Mouse (Mus musculus): ENCODE results near the gene Leng9.

DNA sequence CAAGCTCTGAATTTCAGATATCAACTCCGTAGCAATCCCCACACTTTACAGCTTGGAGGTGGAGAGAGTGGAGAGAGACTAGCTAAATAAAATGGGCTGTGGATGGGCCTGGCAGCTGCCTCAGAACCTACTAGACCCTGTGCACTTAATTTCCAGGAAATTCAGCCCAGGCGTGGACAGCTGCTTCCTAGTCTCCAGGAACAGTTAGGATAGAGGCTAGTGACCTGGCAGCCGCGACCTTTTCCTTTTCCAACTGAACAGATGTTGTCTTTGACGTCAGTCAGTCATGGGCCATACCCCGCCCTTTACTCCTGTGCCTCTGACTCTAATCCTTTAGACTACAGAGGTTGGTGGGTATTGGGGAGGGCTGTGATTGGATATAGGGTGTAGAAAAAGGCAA lies 21.3 kb downstream of the Leng9 start:
- TF ChIP-seq CTCF (IDR thresholded peaks at IDR 0.05; ENCODE audit: low read depth, low read length) (no peak), GATA1 (IDR thresholded peaks at IDR 0.05; ENCODE audit: borderline replicate concordance, low read length) (no peak)

All from G1E (cell line).